Mouse (Mus musculus) hematopoietic stem cell, adult 5-6 weeks (primary cell): ENCODE data around the gene Dnah6. TPM values are rescaled to one million over a fixed set of nuclear protein-coding genes. Genes with fewer than 3 reads are reported as not detected.
A peak's percentile ranks its signal among the peaks of the same experiment; 100 is the strongest.

Source experiments
- ATAC-seq, 2 experiments: fragments of 125-278 bp in 1 of 2; replicated peaks in 1 of 2; 2 replicates each; pipeline ENCODE4 v1.8.0; 2016 to 2017; ENCODE audit warnings: inconsistent platforms in 2 of 2, mild to moderate bottlenecking in 2 of 2, moderate number of reproducible peaks in 2 of 2, low read depth in 1 of 2, moderate TSS enrichment in 1 of 2; ENCODE audit not compliant: low FRiP score in 2 of 2, poor library complexity in 2 of 2, severe bottlenecking in 2 of 2, insufficient read depth in 1 of 2, low TSS enrichment in 1 of 2
- total RNA-seq: library from RNA; stranded (forward); fragments of 172-1452, 232-1000 nt; gene quantifications from 2 replicates; pipeline ENCODE4 v1.2.3, GENCODE M21; 2017

Dnah6 gene
- total RNA-seq, 1 experiment from 2014 or later = under 0.01 TPM

- no peak for ATAC-seq
Observed at GRCm38 (mm10) chr6:73182987-73183386, 38.5 kb downstream of the Dnah6 start.

- no peak for ATAC-seq
Observed at GRCm38 (mm10) chr6:73182410-73182809, 39.0 kb downstream of the Dnah6 start.

GRCm38 (mm10) chr6:73182006-73182405 is 39.4 kb downstream of the Dnah6 start:
- no peak for ATAC-seq

- no peak for ATAC-seq
Observed at GRCm38 (mm10) chr6:73175156-73175555, 46.3 kb downstream of the Dnah6 start.

DNA sequence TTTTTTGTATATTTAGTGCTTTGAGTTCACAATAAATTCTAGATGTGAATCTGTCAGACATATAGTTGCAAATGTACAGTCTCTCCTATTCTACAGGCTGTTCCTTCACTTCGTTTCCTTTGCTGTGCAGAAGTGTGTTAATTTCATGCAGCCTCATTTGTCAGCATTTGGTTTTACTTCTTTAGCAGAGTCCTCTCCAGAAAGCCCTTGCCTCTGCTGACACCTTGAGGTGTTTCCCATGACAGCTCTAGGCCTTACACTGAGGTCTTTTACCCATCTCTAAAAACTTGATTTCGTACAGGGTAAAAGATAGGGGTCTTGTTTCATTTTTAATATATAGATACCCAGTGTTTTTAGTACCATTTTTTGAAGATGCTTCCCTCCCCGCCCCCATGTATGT is 54.2 kb downstream of the Dnah6 start:
- no peak for ATAC-seq

- 0 out of 4 replicates have a peak, but pooled peaks have one; percentile 2 to 29 for ATAC-seq
Observed at GRCm38 (mm10) chr6:73162958-73163357, 58.5 kb downstream of the Dnah6 start.

DNA sequence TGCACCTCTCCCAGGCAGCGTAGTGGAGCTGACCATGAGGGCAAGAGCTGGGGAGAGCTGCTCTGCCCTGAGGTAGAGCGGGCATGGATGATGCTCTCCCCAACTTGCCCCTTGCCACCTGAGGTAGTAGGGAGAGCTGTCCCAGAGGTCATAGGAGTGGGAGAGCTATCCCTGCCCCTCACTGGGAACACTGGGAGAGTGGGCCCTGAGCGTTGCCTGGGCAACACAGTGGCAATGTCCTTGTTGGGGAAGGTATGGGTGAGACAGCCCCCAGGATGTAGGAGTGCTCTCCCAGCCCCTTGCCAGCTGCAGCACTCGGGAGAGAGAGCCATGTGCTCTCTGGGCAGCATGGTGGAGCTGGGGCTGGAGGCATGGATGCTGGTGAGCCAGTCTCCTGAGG is 60.1 kb downstream of the Dnah6 start:
- ATAC-seq = no peak

- ATAC-seq = no peak
Observed at GRCm38 (mm10) chr6:73155455-73155854, 66.0 kb downstream of the Dnah6 start.

DNA sequence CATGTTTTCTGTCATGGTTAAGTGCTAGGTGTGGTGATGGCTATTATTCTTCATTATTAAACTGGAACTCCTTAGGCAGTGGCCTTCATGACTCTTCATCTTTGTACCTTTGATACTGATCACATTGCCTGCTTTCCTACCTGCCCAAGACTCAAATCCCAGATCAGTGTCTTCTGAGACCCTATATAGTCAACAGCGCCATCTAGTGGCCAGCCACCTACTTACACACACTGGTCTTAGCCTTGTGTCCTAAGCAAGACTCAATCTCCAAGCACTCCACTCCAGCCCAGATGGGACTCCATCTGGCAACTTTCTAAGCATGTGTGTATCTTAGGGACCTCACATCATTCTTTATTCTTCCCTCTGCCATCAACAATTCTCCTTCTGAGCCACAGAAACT is 67.8 kb downstream of the Dnah6 start:
- ATAC-seq = peak; percentile 91 to 92

- ATAC-seq = no peak
Observed at GRCm38 (mm10) chr6:73143403-73143802, 78.0 kb downstream of the Dnah6 start.

GRCm38 (mm10) chr6:73142776-73143175 is 78.7 kb downstream of the Dnah6 start:
- ATAC-seq = no peak

DNA sequence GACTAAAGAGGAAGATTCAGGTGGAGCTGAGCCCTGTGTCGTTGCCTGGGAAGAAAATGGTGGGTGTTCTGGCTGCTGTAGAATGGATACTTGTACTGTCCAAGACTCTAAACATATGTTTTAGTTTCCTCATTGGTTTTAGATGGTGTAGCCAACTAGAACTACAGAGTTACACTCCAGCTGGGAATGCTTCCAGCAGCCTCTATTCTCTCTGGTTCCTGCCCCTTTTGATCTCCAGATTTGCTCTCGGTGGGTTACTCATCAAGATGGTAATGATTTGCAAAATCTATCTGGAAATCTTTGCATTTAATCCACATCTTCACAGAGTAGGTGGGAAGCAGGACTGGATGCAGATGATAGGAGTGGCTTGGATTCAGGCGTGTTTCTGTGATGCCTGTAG is 80.6 kb downstream of the Dnah6 start:
- ATAC-seq = no peak

DNA sequence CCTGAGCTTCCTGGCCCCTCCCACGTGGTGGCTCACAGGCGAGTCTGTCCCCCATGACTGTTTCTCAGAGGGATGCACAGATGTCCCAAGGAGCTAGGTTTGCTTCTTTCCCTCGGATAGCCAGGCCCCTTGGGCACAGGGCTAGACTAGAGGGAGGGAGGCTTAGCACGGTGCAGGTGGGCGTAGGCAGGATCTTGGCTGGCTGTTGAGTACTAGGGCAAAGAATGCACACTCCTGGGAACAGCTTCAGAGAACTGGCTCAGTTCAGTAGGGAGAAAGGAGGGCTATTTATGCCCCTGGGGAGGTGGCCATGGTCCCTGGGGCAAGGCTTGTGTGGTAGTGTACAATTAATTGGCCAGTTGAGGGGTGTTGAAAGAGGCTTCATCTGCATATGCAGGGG is 88.7 kb downstream of the Dnah6 start:
- ATAC-seq = no peak

DNA sequence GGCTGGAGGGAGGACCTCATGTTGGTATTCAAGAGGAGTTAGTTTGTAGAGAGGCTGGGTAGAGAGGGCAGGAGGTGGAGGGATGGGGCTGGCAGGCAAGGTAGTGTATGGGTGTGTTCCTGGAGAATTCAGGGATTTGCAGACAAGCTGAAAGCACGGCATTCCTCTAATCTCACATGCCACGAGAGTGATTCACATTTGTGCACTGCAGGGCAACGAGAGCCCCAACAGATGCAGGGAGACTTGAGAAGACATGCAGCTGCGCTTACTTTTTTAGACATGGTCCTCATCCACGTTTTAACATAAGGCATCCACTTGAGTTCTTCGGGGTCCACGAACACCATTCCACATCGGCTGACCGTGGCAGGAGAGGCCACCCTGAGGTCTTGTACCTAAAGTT is 93.9 kb downstream of the Dnah6 start:
- ATAC-seq = no peak

DNA sequence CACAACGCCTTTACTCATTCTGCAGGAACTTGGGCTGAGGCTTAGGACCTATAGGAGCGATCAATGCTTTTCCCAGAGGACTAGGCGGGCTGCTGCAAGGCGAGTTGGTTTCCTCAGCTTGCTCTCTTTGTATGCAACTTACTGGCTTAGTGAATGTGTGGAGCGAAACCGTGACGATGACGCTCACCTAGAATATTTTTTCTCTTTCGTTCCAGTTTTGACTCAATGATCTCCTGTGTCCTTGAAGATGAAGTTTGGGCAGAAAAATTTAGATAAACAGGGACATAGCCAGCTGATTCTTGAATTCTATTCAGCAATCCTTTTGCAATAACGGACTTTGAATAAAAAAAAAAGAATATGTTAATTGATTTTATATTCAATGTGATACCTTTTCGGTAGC is 101.1 kb downstream of the Dnah6 start:
- ATAC-seq = no peak

DNA sequence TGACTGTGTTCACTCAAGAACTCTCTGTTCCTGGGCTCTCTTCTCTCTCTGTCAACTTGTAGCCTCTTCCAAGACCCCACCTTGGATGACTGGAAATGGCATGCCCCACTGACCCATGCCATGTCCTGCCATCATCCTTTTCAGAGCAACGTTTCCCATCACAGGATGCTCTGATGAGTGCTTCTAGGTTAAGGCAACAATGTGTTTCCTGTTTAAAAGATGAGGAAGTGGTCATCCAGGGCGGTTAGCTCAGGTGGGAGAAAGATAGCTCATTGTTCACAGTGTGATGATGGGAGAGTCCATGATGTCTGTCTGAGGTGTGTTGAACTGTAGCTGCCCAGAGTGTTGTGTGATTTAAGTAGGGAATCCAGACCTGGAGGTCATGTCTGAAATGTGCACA is 107.6 kb downstream of the Dnah6 start:
- peak; percentile 81 to 91 for ATAC-seq

- ATAC-seq = no peak
Observed at GRCm38 (mm10) chr6:73113365-73113764, 108.1 kb downstream of the Dnah6 start.

DNA sequence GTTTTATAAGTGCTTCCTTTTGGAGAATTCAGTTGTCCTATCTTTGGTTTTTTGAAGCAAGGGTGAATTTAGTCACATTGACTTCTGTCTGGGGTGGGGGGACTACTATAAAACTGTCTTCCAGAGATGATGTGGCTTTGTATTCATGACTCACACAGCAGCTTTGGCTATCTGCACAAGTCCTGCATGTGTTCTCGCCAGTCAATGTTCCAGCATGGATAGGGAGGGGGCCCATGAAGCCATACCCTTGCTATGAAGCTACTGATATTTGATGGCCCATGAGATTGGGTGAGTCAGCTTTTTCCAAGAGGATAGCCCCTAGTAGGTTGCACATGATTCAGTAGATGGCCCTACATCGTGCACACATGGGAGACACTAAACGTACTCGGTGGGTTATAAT is 128.3 kb downstream of the Dnah6 start:
- ATAC-seq = no peak

DNA sequence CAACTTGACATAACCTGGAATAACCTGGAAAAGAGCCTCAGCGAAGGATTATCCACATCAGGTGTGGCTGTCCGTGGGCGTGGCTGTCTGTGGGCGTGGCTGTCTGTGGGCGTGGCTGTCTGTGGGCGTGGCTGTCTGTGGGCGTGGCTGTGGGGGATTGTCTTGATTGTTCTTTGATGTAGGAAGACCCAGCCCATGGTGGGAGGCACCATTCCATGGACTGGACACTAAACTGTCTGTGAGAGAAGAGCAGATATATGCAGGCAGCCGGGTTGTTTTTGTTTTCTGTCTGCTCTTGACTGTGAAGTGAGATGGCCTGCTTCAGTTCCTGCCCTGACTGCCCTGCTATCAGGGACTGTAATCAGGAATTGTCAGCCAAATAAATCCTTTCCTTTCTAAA is 130.6 kb downstream of the Dnah6 start:
- no peak for ATAC-seq

DNA sequence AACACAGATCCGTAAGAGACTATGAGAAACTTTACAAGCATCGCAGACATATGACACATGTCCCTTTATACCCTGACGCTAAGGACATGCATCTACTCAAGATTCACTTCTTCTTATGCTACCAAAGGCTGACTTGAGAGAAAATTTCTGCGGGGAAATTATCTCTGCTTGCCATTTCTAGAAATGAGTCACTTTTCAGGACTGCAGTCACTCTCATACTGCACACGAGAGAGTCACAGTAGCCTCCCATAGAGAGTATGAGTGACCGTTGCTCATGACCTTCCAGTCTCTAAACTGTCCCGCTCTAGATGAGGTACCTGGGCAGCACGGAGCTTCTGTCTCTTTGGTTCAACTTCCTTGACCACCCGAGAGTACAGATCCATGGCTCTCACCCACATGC is 138.9 kb downstream of the Dnah6 start:
- ATAC-seq = no peak
